Mouse (Mus musculus) spleen, adult 12 weeks (tissue): ENCODE results near the gene Naa80.

Experiments used
- DNase-seq: peaks from one replicate; pipeline ENCODE4 v3.0.0; 2022; ENCODE audit warnings: low spot score

Naa80 gene

GRCm38 (mm10) chr9:107618778-107619545 is 40.3 kb downstream of the Naa80 start:
- DNase-seq, result no peak

GRCm38 (mm10) chr9:107619546-107619879 is 40.8 kb downstream of the Naa80 start:
- DNase-seq, result no peak

- DNase-seq, result no peak
These were observed 42.3 kb downstream of the Naa80 start for GRCm38 (mm10) chr9:107620954-107621353.

- DNase-seq, result no peak
These were observed 45.9 kb downstream of the Naa80 start for GRCm38 (mm10) chr9:107624539-107624938.

- DNase-seq, result no peak
These were observed 46.3 kb downstream of the Naa80 start for GRCm38 (mm10) chr9:107624951-107625350.

- DNase-seq, result no peak
These were observed 46.9 kb downstream of the Naa80 start for GRCm38 (mm10) chr9:107625351-107626128.

- no peak for DNase-seq
These were observed 47.6 kb downstream of the Naa80 start for GRCm38 (mm10) chr9:107626158-107626843.

- no peak for DNase-seq
These were observed 48.2 kb downstream of the Naa80 start for GRCm38 (mm10) chr9:107626844-107627277.

GRCm38 (mm10) chr9:107627387-107628255 is 48.9 kb downstream of the Naa80 start:
- no peak for DNase-seq

- no peak for DNase-seq
These were observed 50.2 kb downstream of the Naa80 start for GRCm38 (mm10) chr9:107628721-107629410.

- no peak for DNase-seq
These were observed 50.7 kb downstream of the Naa80 start for GRCm38 (mm10) chr9:107629411-107629730.

- DNase-seq, result no peak
These were observed 51.3 kb downstream of the Naa80 start for GRCm38 (mm10) chr9:107629901-107630425.

- no peak for DNase-seq
These were observed 51.9 kb downstream of the Naa80 start for GRCm38 (mm10) chr9:107630576-107630975.

- no peak for DNase-seq
These were observed 52.7 kb downstream of the Naa80 start for GRCm38 (mm10) chr9:107631311-107631826.

GRCm38 (mm10) chr9:107631861-107632260 is 53.2 kb downstream of the Naa80 start:
- DNase-seq, result no peak

GRCm38 (mm10) chr9:107632478-107632877 is 53.8 kb downstream of the Naa80 start:
- peak; percentile 59 for DNase-seq

GRCm38 (mm10) chr9:107633091-107633660 is 54.5 kb downstream of the Naa80 start:
- DNase-seq, result peak; percentile 77
